Mouse (Mus musculus) gastrocnemius, adult 2 months (tissue): ENCODE data around the gene Hcfc1r1. TPM values are rescaled to one million over a fixed set of nuclear protein-coding genes. Genes with fewer than 3 reads are reported as not detected.

ENCODE experiments used
- DNase-seq: peaks from one replicate; pipeline ENCODE4 v3.0.0; 2022
- H3K27ac ChIP-seq: fragments of 200-600 bp; 2 replicates; pipeline ENCODE4 v1.8.1; 2022; ENCODE audit warnings: mild to moderate bottlenecking
- H3K4me3 ChIP-seq: fragments of 200-600 bp; 2 replicates; pipeline ENCODE4 v1.8.1; 2022; ENCODE audit warnings: mild to moderate bottlenecking, moderate library complexity
- CTCF ChIP-seq: fragments of 200-600 bp; IDR thresholded peaks from 2 replicates; pipeline ENCODE4 v1.8.1; 2022; ENCODE audit warnings: antibody characterized with exemption, mild to moderate bottlenecking, moderate library complexity
- intact Hi-C: fragments of 180-260 bp; cut with DNase I; formaldehyde crosslinking; loops from one replicate; pipeline ENCODE4 v1.15.1; 2025
- total RNA-seq, 2 experiments: library from RNA; stranded (reverse); gene quantifications; 2 replicates each; pipeline ENCODE4 v1.2.3; 2021

The Hcfc1r1 gene
- total RNA-seq, 2 experiments from 2014 or later: 112 to 137 TPM

- no peak for TF ChIP-seq CTCF
- DNase-seq: peak; percentile 89
- Histone ChIP-seq H3K4me3 (peak within 1 kb of the TSS; percentile 78), H3K27ac (peak within 1 kb of the TSS; percentile 93)
- intact Hi-C loops: loop anchor here (2.0 kb wide), 1 partner anchor 26 kb away; no protein-coding TSS in a partner anchor
Measured at GRCm38 (mm10) chr17:23677236-23677679, 3.9 kb downstream of the Hcfc1r1 start, which contains the start of gene Tnfrsf12a. Gene Tnfrsf12a (minus strand): TSS chr17:23677468.

GRCm38 (mm10) chr17:23679127-23679835 is 5.9 kb downstream of the Hcfc1r1 start, which contains the start of gene Cldn6:
Gene Cldn6 (plus strand): TSS chr17:23679249.
- TF ChIP-seq CTCF: no peak
- no peak for DNase-seq
- no peak within 1 kb of the TSS for H3K27ac ChIP-seq
- no peak within 1 kb of the TSS for H3K4me3 ChIP-seq
- intact Hi-C loops: no loop called here

- Histone ChIP-seq H3K4me3 (no peak overlapping the region), H3K27ac (no peak overlapping the region)
- DNase-seq: no peak
- no peak for TF ChIP-seq CTCF
- intact Hi-C loops: no loop called here
Measured at GRCm38 (mm10) chr17:23680336-23680735, 6.9 kb downstream of the Hcfc1r1 start.

- TF ChIP-seq CTCF: no peak
- intact Hi-C loops: no loop called here
- no peak overlapping the region for H3K27ac ChIP-seq
- peak; percentile 18 for DNase-seq
- no peak overlapping the region for H3K4me3 ChIP-seq
Measured at GRCm38 (mm10) chr17:23681086-23681485, 7.7 kb downstream of the Hcfc1r1 start.

- no peak for TF ChIP-seq CTCF
- no peak overlapping the region for H3K4me3 ChIP-seq
- DNase-seq: peak; percentile 2
- intact Hi-C loops: no loop called here
- H3K27ac ChIP-seq: no peak overlapping the region
Measured at GRCm38 (mm10) chr17:23682092-23682491, 8.7 kb downstream of the Hcfc1r1 start.

- no peak for TF ChIP-seq CTCF
- intact Hi-C loops: no loop called here
- no peak for DNase-seq
- H3K4me3 ChIP-seq: no peak overlapping the region
- no peak overlapping the region for H3K27ac ChIP-seq
Measured at GRCm38 (mm10) chr17:23682530-23682929, 9.1 kb downstream of the Hcfc1r1 start.

GRCm38 (mm10) chr17:23683226-23683625 is 9.8 kb downstream of the Hcfc1r1 start:
- no peak for DNase-seq
- Histone ChIP-seq H3K27ac (no peak overlapping the region), H3K4me3 (no peak overlapping the region; the same call in 1 of the 2 replicates)
- no peak for TF ChIP-seq CTCF
- intact Hi-C loops: no loop called here

GRCm38 (mm10) chr17:23683856-23684672 is 10.7 kb downstream of the Hcfc1r1 start, which contains the start of gene Cldn9:
Gene Cldn9 (minus strand): TSS chr17:23684026.
- intact Hi-C loops: no loop called here
- no peak for DNase-seq
- no peak for TF ChIP-seq CTCF
- Histone ChIP-seq H3K4me3 (no peak within 1 kb of the TSS; the same call in 1 of the 2 replicates), H3K27ac (no peak within 1 kb of the TSS)

- Histone ChIP-seq H3K4me3 (no peak overlapping the region), H3K27ac (no peak overlapping the region)
- no peak for TF ChIP-seq CTCF
- DNase-seq: no peak
- intact Hi-C loops: no loop called here
Measured at GRCm38 (mm10) chr17:23694491-23694890, 21.1 kb downstream of the Hcfc1r1 start.

- intact Hi-C loops: no loop called here
- no peak for DNase-seq
- no peak for TF ChIP-seq CTCF
- no peak overlapping the region for H3K4me3 ChIP-seq
- H3K27ac ChIP-seq: no peak overlapping the region
Measured at GRCm38 (mm10) chr17:23695801-23696200, 22.4 kb downstream of the Hcfc1r1 start.

GRCm38 (mm10) chr17:23699131-23700077 is 26.0 kb downstream of the Hcfc1r1 start:
- TF ChIP-seq CTCF: peak; percentile 20; the same call in 1 of the 2 replicates

GRCm38 (mm10) chr17:23700079-23700478 is 26.7 kb downstream of the Hcfc1r1 start:
- Histone ChIP-seq H3K4me3 (peak overlapping the region; percentile 91), H3K27ac (peak overlapping the region; percentile 87)
- peak; percentile 87 for TF ChIP-seq CTCF
- peak; percentile 96 for DNase-seq
- intact Hi-C loops: no loop called here

More at GRCm38 (mm10) chr17:23699131-23700077, 26.0 kb downstream of the Hcfc1r1 start:
- intact Hi-C loops: no loop called here
- Histone ChIP-seq H3K27ac (peak overlapping the region; percentile 87), H3K4me3 (peak overlapping the region; percentile 91)
- peak; percentile 80 for DNase-seq
